Mouse (Mus musculus) neutrophil, adult 5-6 weeks (primary cell): ENCODE results near the gene Pom121l12. TPM values are rescaled to one million over a fixed set of nuclear protein-coding genes. Genes with fewer than 3 reads are reported as not detected.

Experiments used
- ATAC-seq: fragments of 151-379, 151-347 bp; 2 replicates; pipeline ENCODE4 v1.8.0; 2017; ENCODE audit warnings: mild to moderate bottlenecking, moderate TSS enrichment; ENCODE audit not compliant: insufficient number of reproducible peaks, poor library complexity, low FRiP score, severe bottlenecking; ENCODE audit errors: extremely low read depth
- total RNA-seq: library from RNA; stranded (forward); fragments of 200-1000 nt; gene quantifications from 2 replicates; pipeline ENCODE4 v1.2.3, GENCODE M21; 2017

Gene Pom121l12
- not detected in 2 replicates for total RNA-seq

- no peak for ATAC-seq
Observed at GRCm38 (mm10) chr11:14598976-14599375, at the start of gene Pom121l12. Gene Pom121l12, plus strand, starts transcription at chr11:14599276.

DNA sequence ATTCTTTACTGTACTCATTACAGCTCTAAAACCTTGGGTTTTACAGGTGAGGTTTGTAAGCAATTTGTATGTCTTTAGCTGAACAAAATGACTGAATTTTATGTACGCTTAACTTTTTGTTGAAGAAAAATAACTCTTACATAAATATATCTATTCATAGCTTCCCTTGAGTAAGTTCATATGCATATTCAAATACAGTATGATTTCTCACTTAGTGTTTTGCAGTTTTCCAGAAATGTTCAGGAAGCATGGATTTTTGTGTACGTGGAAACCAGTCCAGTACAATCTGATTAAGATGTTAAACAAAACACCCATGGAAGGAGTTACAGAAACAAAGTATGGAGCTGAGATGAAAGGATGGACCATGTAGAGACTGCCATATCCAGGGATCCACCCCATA lies 12.8 kb downstream of the Pom121l12 start:
- no peak for ATAC-seq
